Mouse (Mus musculus) embryonic stem cell, embryonic (primary cell): ENCODE results near the gene Catsperd.

Experiments used
- CTCF ChIA-PET, 4 experiments: fragments of 300-600 bp in 2 of 4; fragments of 350-600 bp in 2 of 4; sonication (Branson Sonifier 250); formaldehyde crosslinking; loops; one replicate each; lab custom pipeline; 2022; ENCODE audit warnings: inconsistent platforms in 2 of 4; lab: Charles Lee
- POLR2A ChIA-PET, 4 experiments: fragments of 300-600 bp in 2 of 4; fragments of 350-600 bp in 2 of 4; sonication (Branson Sonifier 250); formaldehyde crosslinking; loops; one replicate each; lab custom pipeline; 2022; ENCODE audit warnings: antibody characterized with exemption in 4 of 4, inconsistent platforms in 1 of 4; lab: Charles Lee

Gene Catsperd

GRCm38 (mm10) chr17:56627530-56628277 is at the start of gene Catsperd:
TSS of gene Catsperd (plus strand) at chr17:56628143.
- ChIA-PET POLR2A (interaction anchor here (0.5 to 12.4 kb wide), 126 partner anchors 7 to 591 kb away, joined by 3 to 429 read pairs (median 5); partner anchors contain the start of genes Ranbp3 (in 3 of the 4), Rpl36 (in 3 of the 4), Safb (in 3 of the 4) and Safb2 (in 3 of the 4)), CTCF (interaction anchor here (0.5 to 2.0 kb wide), 20 partner anchors 15 to 503 kb away, joined by 3 to 18 read pairs (median 4); partner anchors contain the start of genes Fem1a (in 1 of the 4), Ndufa11 (in 1 of the 4), Nrtn (in 1 of the 4) and Ranbp3 (in 1 of the 4))

- ChIA-PET POLR2A (interaction anchor here (0.6 to 26.8 kb wide), 48 partner anchors 8 to 448 kb away, joined by 3 to 419 read pairs (median 6); partner anchors contain the start of genes 2410015M20Rik (in 3 of the 4), Catsperd (in 3 of the 4), Lonp1 (in 3 of the 4) and Ranbp3 (in 2 of the 4)), CTCF (interaction anchor here in 1 of 4 experiments (1.6 kb wide), 1 partner anchor 30 kb away, joined by 6 read pairs; no protein-coding TSS in a partner anchor)
Measured at GRCm38 (mm10) chr17:56583071-56583470, 44.9 kb upstream of the Catsperd start.

GRCm38 (mm10) chr17:56583611-56584256 is 44.2 kb upstream of the Catsperd start:
- ChIA-PET POLR2A (interaction anchor here (0.5 to 26.8 kb wide), 110 partner anchors 8 to 544 kb away, joined by 3 to 419 read pairs (median 4); partner anchors contain the start of genes 2410015M20Rik (in 3 of the 4), Catsperd (in 3 of the 4), Lonp1 (in 3 of the 4) and Ranbp3 (in 3 of the 4)), CTCF (interaction anchor here in 2 of 4 experiments (0.6 to 2.0 kb wide), 10 partner anchors 25 to 406 kb away, joined by 3 to 6 read pairs (median 4); partner anchors contain the start of genes Kdm4b (in 1 of the 2) and Ranbp3 (in 1 of the 2))

GRCm38 (mm10) chr17:56584257-56585130 is 43.4 kb upstream of the Catsperd start, which contains the start of the genes Safb2 and Safb:
TSS of gene Safb2 (minus strand) at chr17:56584585.
TSS of gene Safb (plus strand) at chr17:56584825.
- CTCF ChIA-PET: interaction anchor here in 3 of 4 experiments (0.6 to 2.0 kb wide), 11 partner anchors 26 to 405 kb away, joined by 3 to 5 read pairs (median 3); partner anchors contain the start of genes Kdm4b (in 1 of the 3) and Ranbp3 (in 1 of the 3)
- POLR2A ChIA-PET: interaction anchor here (0.5 to 26.8 kb wide), 126 partner anchors 9 to 545 kb away, joined by 3 to 419 read pairs (median 4); partner anchors contain the start of genes 2410015M20Rik (in 3 of the 4), Catsperd (in 3 of the 4), Dus3l (in 3 of the 4) and Lonp1 (in 3 of the 4)

- CTCF ChIA-PET: interaction anchor here in 1 of 4 experiments (1.0 to 2.0 kb wide), 2 partner anchors 27 to 32 kb away, joined by 3 to 5 read pairs; no protein-coding TSS in a partner anchor
- POLR2A ChIA-PET: interaction anchor here (0.6 to 26.8 kb wide), 75 partner anchors 8 to 506 kb away, joined by 3 to 419 read pairs (median 6); partner anchors contain the start of genes Catsperd (in 3 of the 4), Dus3l (in 3 of the 4), Lonp1 (in 3 of the 4) and Ranbp3 (in 3 of the 4)
Measured at GRCm38 (mm10) chr17:56585171-56585821, 42.6 kb upstream of the Catsperd start.

- POLR2A ChIA-PET: interaction anchor here in 3 of 4 experiments (0.9 to 26.8 kb wide), 23 partner anchors 7 to 284 kb away, joined by 3 to 419 read pairs (median 6); partner anchors contain the start of genes Lonp1 (in 3 of the 3), 2410015M20Rik (in 2 of the 3), Catsperd (in 2 of the 3) and Kdm4b (in 2 of the 3)
- CTCF ChIA-PET: interaction anchor here in 3 of 4 experiments (0.6 to 1.0 kb wide), 4 partner anchors 9 to 99 kb away, joined by 3 read pairs; partner anchors contain the start of gene Ranbp3 (in 1 of the 3)
Measured at GRCm38 (mm10) chr17:56587773-56588172, 40.2 kb upstream of the Catsperd start.

- ChIA-PET CTCF (no interaction called here), POLR2A (interaction anchor here in 2 of 4 experiments (0.9 to 26.8 kb wide), 15 partner anchors 6 to 285 kb away, joined by 3 to 419 read pairs (median 58); partner anchors contain the start of genes 2410015M20Rik (in 2 of the 2), Catsperd (in 2 of the 2), Lonp1 (in 2 of the 2) and Ranbp3 (in 2 of the 2))
Measured at GRCm38 (mm10) chr17:56588921-56589320, 39.0 kb upstream of the Catsperd start.

- CTCF ChIA-PET: interaction anchor here in 2 of 4 experiments (0.5 to 0.7 kb wide), 2 partner anchors 34 to 144 kb away, joined by 3 to 4 read pairs; no protein-coding TSS in a partner anchor
Measured at GRCm38 (mm10) chr17:56592553-56592952, 35.4 kb upstream of the Catsperd start.

GRCm38 (mm10) chr17:56593527-56594271 is 34.2 kb upstream of the Catsperd start:
- ChIA-PET CTCF (no interaction called here), POLR2A (interaction anchor here (0.5 to 26.8 kb wide), 14 partner anchors 9 to 260 kb away, joined by 3 to 419 read pairs (median 6); partner anchors contain the start of genes Safb (in 3 of the 4), Safb2 (in 3 of the 4), 2410015M20Rik (in 1 of the 4) and Catsperd (in 1 of the 4))

More at GRCm38 (mm10) chr17:56592553-56592952, 35.4 kb upstream of the Catsperd start:
- POLR2A ChIA-PET: interaction anchor here in 3 of 4 experiments (0.6 to 26.8 kb wide), 16 partner anchors 8 to 289 kb away, joined by 3 to 419 read pairs (median 4); partner anchors contain the start of genes Safb (in 2 of the 3), Safb2 (in 2 of the 3), 2410015M20Rik (in 1 of the 3) and Lonp1 (in 1 of the 3)

GRCm38 (mm10) chr17:56603186-56604069 is 24.5 kb upstream of the Catsperd start:
- CTCF ChIA-PET: interaction anchor here in 2 of 4 experiments (1.0 to 1.1 kb wide), 2 partner anchors 45 to 163 kb away, joined by 3 to 4 read pairs; no protein-coding TSS in a partner anchor

GRCm38 (mm10) chr17:56604070-56604380 is 23.9 kb upstream of the Catsperd start:
- CTCF ChIA-PET: interaction anchor here in 2 of 4 experiments (1.0 to 1.1 kb wide), 2 partner anchors 45 to 163 kb away, joined by 3 to 4 read pairs; no protein-coding TSS in a partner anchor

More at GRCm38 (mm10) chr17:56603186-56604069, 24.5 kb upstream of the Catsperd start:
- POLR2A ChIA-PET: interaction anchor here in 3 of 4 experiments (0.6 to 26.8 kb wide), 33 partner anchors 4 to 313 kb away, joined by 3 to 419 read pairs (median 4); partner anchors contain the start of genes Rpl36 (in 3 of the 3), Catsperd (in 2 of the 3), Lonp1 (in 2 of the 3) and Ranbp3 (in 2 of the 3)

GRCm38 (mm10) chr17:56604422-56604821 is 23.5 kb upstream of the Catsperd start:
- ChIA-PET CTCF (interaction anchor here in 1 of 4 experiments (1.0 kb wide), 1 partner anchor 51 kb away, joined by 3 read pairs; no protein-coding TSS in a partner anchor), POLR2A (interaction anchor here in 3 of 4 experiments (0.6 to 26.8 kb wide), 35 partner anchors 3 to 314 kb away, joined by 3 to 419 read pairs (median 4); partner anchors contain the start of genes Rpl36 (in 3 of the 3), Catsperd (in 2 of the 3), Lonp1 (in 2 of the 3) and Ranbp3 (in 2 of the 3))

More at GRCm38 (mm10) chr17:56604070-56604380, 23.9 kb upstream of the Catsperd start:
- POLR2A ChIA-PET: interaction anchor here in 3 of 4 experiments (0.6 to 26.8 kb wide), 34 partner anchors 4 to 314 kb away, joined by 3 to 419 read pairs (median 4); partner anchors contain the start of genes Rpl36 (in 3 of the 3), Catsperd (in 2 of the 3), Lonp1 (in 2 of the 3) and Ranbp3 (in 2 of the 3)

GRCm38 (mm10) chr17:56605431-56605830 is 22.5 kb upstream of the Catsperd start:
- POLR2A ChIA-PET: interaction anchor here in 3 of 4 experiments (1.4 to 14.4 kb wide), 12 partner anchors 9 to 68 kb away, joined by 3 to 429 read pairs (median 12); partner anchors contain the start of genes Lonp1 (in 3 of the 3), Catsperd (in 2 of the 3), Safb (in 2 of the 3) and Safb2 (in 2 of the 3)
- CTCF ChIA-PET: interaction anchor here in 1 of 4 experiments (0.6 to 1.0 kb wide), 3 partner anchors 52 to 111 kb away, joined by 3 read pairs; no protein-coding TSS in a partner anchor
